Mouse (Mus musculus) forebrain, embryonic 15.5 days (tissue): ENCODE measurements around the gene Pex10. TPM values are rescaled to one million over a fixed set of nuclear protein-coding genes. Genes with fewer than 3 reads are reported as not detected.
"Not testable (repeated sequence)": the region's sequence is repeated elsewhere in the genome, so short reads cannot be mapped to it uniquely, and the experiment has no call there.

Experiments
- ATAC-seq: fragments of 200-750 bp; cut with Nextera tagmentation; replicated peaks from 2 replicates; pipeline ENCODE4 v1.8.0; 2017; ENCODE audit warnings: mild to moderate bottlenecking, moderate TSS enrichment, moderate library complexity
- H3K27ac ChIP-seq: fragments of 300-500 bp; sonication (generic); replicated peaks from 2 replicates; pipeline ENCODE4 v1.5.1; 2015; ENCODE audit warnings: mild to moderate bottlenecking, inconsistent platforms
- H3K27me3 ChIP-seq: fragments of 300-500 bp; sonication (generic); 2 replicates; pipeline ENCODE4 v1.6.1; 2015; ENCODE audit warnings: inconsistent platforms
- H3K36me3 ChIP-seq: fragments of 300-500 bp; sonication (generic); 2 replicates; pipeline ENCODE4 v1.6.1; 2015; ENCODE audit warnings: mild to moderate bottlenecking, inconsistent platforms
- H3K4me1 ChIP-seq: fragments of 300-500 bp; sonication (generic); 2 replicates; pipeline ENCODE4 v1.6.1; 2015; ENCODE audit warnings: inconsistent platforms
- H3K4me2 ChIP-seq: fragments of 300-500 bp; sonication (generic); replicated peaks from 2 replicates; pipeline ENCODE4 v1.6.1; 2015; ENCODE audit warnings: mild to moderate bottlenecking, inconsistent platforms
- H3K4me3 ChIP-seq: fragments of 300-500 bp; sonication (generic); 2 replicates; pipeline ENCODE4 v1.5.1; 2015; ENCODE audit warnings: mild to moderate bottlenecking, inconsistent platforms
- H3K9ac ChIP-seq: fragments of 300-500 bp; sonication (generic); replicated peaks from 2 replicates; pipeline ENCODE4 v1.6.1; 2015; ENCODE audit warnings: mild to moderate bottlenecking, inconsistent platforms
- H3K9me3 ChIP-seq: fragments of 300-500 bp; sonication (generic); 2 replicates; pipeline ENCODE4 v1.6.1; 2016; ENCODE audit warnings: inconsistent platforms
- WGBS: fragments of 180-500 bp; shearing (Covaris S2); methylation state at CpG from one replicate; pipeline ENCODE4 v1.1.7; 2015; ENCODE audit warnings: mixed read lengths; 5-methylcytosine and 5-hydroxymethylcytosine counted together
- polyA plus RNA-seq: library from polyadenylated mRNA; unstranded; fragments of >200 nt; fragmentation: Nextera tagmentation; extraction: Ambion mirVana; gene quantifications from 2 replicates; pipeline ENCODE4 v1.2.1, GENCODE M21; 2015

Gene Pex10
- polyA plus RNA-seq, 1 experiment from 2014 or later = 22.0 TPM

GRCm38 (mm10) chr4:155068357-155068972 lies 1.6 kb downstream of the Pex10 start:
- H3K4me2 ChIP-seq = no peak overlapping the region
- peaks cover 48% of the 10 kb centered on the region for H3K36me3 ChIP-seq
- H3K27me3 ChIP-seq = no peaks in the 10 kb centered on the region
- H3K9ac ChIP-seq = no peak overlapping the region
- no peak overlapping the region for H3K27ac ChIP-seq
- no peak for ATAC-seq
- 89% methylated on average over 20 of the region's 20 CpGs for WGBS
- peaks cover 19% of the 10 kb centered on the region for H3K4me1 ChIP-seq
- H3K9me3 ChIP-seq = no peaks in the 10 kb centered on the region
- no peak overlapping the region; the same call in 1 of the 2 replicates for H3K4me3 ChIP-seq

- Histone ChIP-seq H3K36me3 (peaks cover 54% of the 10 kb centered on the region), H3K4me3 (no peak overlapping the region), H3K27me3 (no peaks in the 10 kb centered on the region), H3K27ac (no peak overlapping the region), H3K9me3 (no peaks in the 10 kb centered on the region), H3K9ac (no peak overlapping the region), H3K4me1 (peaks cover 19% of the 10 kb centered on the region), H3K4me2 (no peak overlapping the region)
- no peak for ATAC-seq
- WGBS = 90% methylated on average over 6 of the region's 6 CpGs
Observed at GRCm38 (mm10) chr4:155069191-155069590, 2.4 kb downstream of the Pex10 start.

GRCm38 (mm10) chr4:155070199-155070598 lies 3.4 kb downstream of the Pex10 start:
- 95% methylated on average over 13 of the region's 13 CpGs for WGBS
- Histone ChIP-seq H3K4me2 (no peak overlapping the region), H3K9ac (no peak overlapping the region), H3K36me3 (peaks cover 63% of the 10 kb centered on the region), H3K27me3 (no peaks in the 10 kb centered on the region), H3K4me3 (no peak overlapping the region), H3K4me1 (peaks cover 19% of the 10 kb centered on the region), H3K9me3 (no peaks in the 10 kb centered on the region), H3K27ac (no peak overlapping the region)
- no peak for ATAC-seq

- H3K36me3 ChIP-seq = peaks cover 71% of the 10 kb centered on the region
- no peak for ATAC-seq
Observed at GRCm38 (mm10) chr4:155070921-155071320, 4.1 kb downstream of the Pex10 start.

GRCm38 (mm10) chr4:155074418-155074817 lies 7.6 kb downstream of the Pex10 start:
- no peak overlapping the region for H3K4me2 ChIP-seq
- no peaks in the 10 kb centered on the region for H3K9me3 ChIP-seq
- WGBS = 87% methylated on average over 9 of the region's 9 CpGs
- H3K9ac ChIP-seq = no peak overlapping the region
- no peak overlapping the region for H3K27ac ChIP-seq
- no peak for ATAC-seq
- H3K4me3 ChIP-seq = no peak overlapping the region
- no peaks in the 10 kb centered on the region for H3K4me1 ChIP-seq
- H3K36me3 ChIP-seq = peaks cover 84% of the 10 kb centered on the region
- no peaks in the 10 kb centered on the region for H3K27me3 ChIP-seq

More at GRCm38 (mm10) chr4:155070921-155071320, 4.1 kb downstream of the Pex10 start:
- no peak overlapping the region for H3K27ac ChIP-seq
- no peak overlapping the region for H3K4me2 ChIP-seq
- H3K4me1 ChIP-seq = peaks cover 19% of the 10 kb centered on the region
- H3K4me3 ChIP-seq = no peak overlapping the region
- H3K9me3 ChIP-seq = no peaks in the 10 kb centered on the region
- no peaks in the 10 kb centered on the region for H3K27me3 ChIP-seq
- H3K9ac ChIP-seq = no peak overlapping the region
- WGBS = 92% methylated on average over 5 of the region's 5 CpGs

- 88% methylated on average over 9 of the region's 9 CpGs for WGBS
- no peaks in the 10 kb centered on the region for H3K27me3 ChIP-seq
- no peak for ATAC-seq
- no peaks in the 10 kb centered on the region for H3K4me1 ChIP-seq
- H3K9ac ChIP-seq = no peak overlapping the region
- no peak overlapping the region for H3K4me2 ChIP-seq
- no peak overlapping the region for H3K4me3 ChIP-seq
- H3K36me3 ChIP-seq = peaks cover 85% of the 10 kb centered on the region
- H3K9me3 ChIP-seq = no peaks in the 10 kb centered on the region
- H3K27ac ChIP-seq = no peak overlapping the region
Observed at GRCm38 (mm10) chr4:155075137-155075536, 8.3 kb downstream of the Pex10 start.

GRCm38 (mm10) chr4:155075813-155076212 lies 9.0 kb downstream of the Pex10 start:
- no peaks in the 10 kb centered on the region for H3K4me1 ChIP-seq
- ATAC-seq = no peak
- WGBS = 89% methylated on average over 2 of the region's 2 CpGs
- no peaks in the 10 kb centered on the region for H3K27me3 ChIP-seq
- no peak overlapping the region for H3K4me2 ChIP-seq
- no peak overlapping the region for H3K4me3 ChIP-seq
- no peak overlapping the region for H3K27ac ChIP-seq
- H3K9ac ChIP-seq = no peak overlapping the region
- H3K36me3 ChIP-seq = peaks cover 84% of the 10 kb centered on the region
- H3K9me3 ChIP-seq = no peaks in the 10 kb centered on the region

GRCm38 (mm10) chr4:155076677-155077076 lies 9.9 kb downstream of the Pex10 start:
- H3K36me3 ChIP-seq = peaks cover 82% of the 10 kb centered on the region

GRCm38 (mm10) chr4:155078808-155079207 lies 12.0 kb downstream of the Pex10 start:
- peaks cover 69% of the 10 kb centered on the region for H3K36me3 ChIP-seq
- not testable (repeated sequence) for H3K4me1 ChIP-seq, H3K9me3 ChIP-seq, H3K4me3 ChIP-seq, H3K4me2 ChIP-seq, ATAC-seq, H3K27ac ChIP-seq, H3K9ac ChIP-seq, H3K27me3 ChIP-seq
- 92% methylated on average over 10 of the region's 10 CpGs for WGBS

More at GRCm38 (mm10) chr4:155076677-155077076, 9.9 kb downstream of the Pex10 start:
- Histone ChIP-seq H3K4me2 (no peak overlapping the region), H3K4me1 (no peaks in the 10 kb centered on the region), H3K27ac (no peak overlapping the region), H3K27me3 (no peaks in the 10 kb centered on the region), H3K4me3 (no peak overlapping the region), H3K9me3 (no peaks in the 10 kb centered on the region), H3K9ac (no peak overlapping the region)
- ATAC-seq = no peak
- 84% methylated on average over 9 of the region's 9 CpGs for WGBS

GRCm38 (mm10) chr4:155079666-155080065 lies 12.8 kb downstream of the Pex10 start:
- 91% methylated on average over 6 of the region's 6 CpGs for WGBS
- no peaks in the 10 kb centered on the region for H3K9me3 ChIP-seq
- no peak overlapping the region for H3K4me3 ChIP-seq
- H3K4me2 ChIP-seq = no peak overlapping the region
- no peak overlapping the region for H3K9ac ChIP-seq
- H3K27ac ChIP-seq = no peak overlapping the region
- peaks cover 6% of the 10 kb centered on the region for H3K4me1 ChIP-seq
- H3K27me3 ChIP-seq = no peaks in the 10 kb centered on the region
- no peak for ATAC-seq
- peaks cover 62% of the 10 kb centered on the region for H3K36me3 ChIP-seq

- 89% methylated on average over 4 of the region's 4 CpGs for WGBS
- ATAC-seq = no peak
- Histone ChIP-seq H3K27me3 (no peaks in the 10 kb centered on the region), H3K4me1 (peaks cover 25% of the 10 kb centered on the region), H3K9me3 (no peaks in the 10 kb centered on the region), H3K9ac (no peak overlapping the region), H3K36me3 (peaks cover 32% of the 10 kb centered on the region), H3K4me2 (no peak overlapping the region), H3K4me3 (no peak overlapping the region), H3K27ac (no peak overlapping the region)
Observed at GRCm38 (mm10) chr4:155083553-155083952, 16.7 kb downstream of the Pex10 start.

GRCm38 (mm10) chr4:155084351-155084750 lies 17.5 kb downstream of the Pex10 start:
- Histone ChIP-seq H3K4me2 (no peak overlapping the region), H3K4me3 (no peak overlapping the region), H3K36me3 (peaks cover 27% of the 10 kb centered on the region), H3K4me1 (peaks cover 25% of the 10 kb centered on the region), H3K9ac (no peak overlapping the region), H3K27ac (no peak overlapping the region), H3K9me3 (no peaks in the 10 kb centered on the region), H3K27me3 (no peaks in the 10 kb centered on the region)
- 89% methylated on average over 7 of the region's 7 CpGs for WGBS
- no peak for ATAC-seq
